Mouse (Mus musculus) C2C12 (cell line): ENCODE measurements at regions not wholly inside any gene's neighbourhood (a gene's known extent, or its start where the extent isn't known, plus 50 kb on each side); places are given as distances from the start of the nearest gene placed in this dataset.

ENCODE experiments used
- CTCF ChIP-seq: IDR thresholded peaks from one replicate; pipeline ENCODE4 v1.5.1; 2011; ENCODE audit not compliant: control insufficient read depth, insufficient read depth, insufficient read length
- MAX ChIP-seq: IDR thresholded peaks from one replicate; pipeline ENCODE4 v1.6.1; 2011; ENCODE audit warnings: mild to moderate bottlenecking, control low read depth
- MYOD1 ChIP-seq: IDR thresholded peaks from one replicate; pipeline ENCODE4 v1.6.1; 2011; ENCODE audit warnings: low read depth; ENCODE audit not compliant: control insufficient read depth, insufficient read length
- USF1 ChIP-seq: IDR thresholded peaks from one replicate; pipeline ENCODE4 v1.6.1; 2011; ENCODE audit warnings: low read depth, mild to moderate bottlenecking, control low read depth, moderate library complexity

- TF ChIP-seq CTCF (no peak), USF1 (no peak), MAX (no peak), MYOD1 (no peak)
Observed at GRCm38 (mm10) chr2:78196006-78196405, 249.8 kb upstream of the Cwc22 start.
